Mouse (Mus musculus): Measurements from ENCODE around the gene Ccdc136. TPM values are rescaled to one million over a fixed set of nuclear protein-coding genes. Genes with fewer than 3 reads are reported as not detected.
A peak's percentile ranks its signal among the peaks of the same experiment; 100 is the strongest.

Ccdc136 gene
- polyA plus RNA-seq, 1 experiment from 2014 or later, result 30.3 TPM

GRCm38 (mm10) chr6:29473941-29474691 lies 78.0 kb downstream of the Ccdc136 start:
- H3K27me3 ChIP-seq (ENCODE audit: control insufficient read depth, insufficient read depth, low read length), result no peaks in the 10 kb centered on the region
- peak overlapping the region; percentile 60 for H3K9ac ChIP-seq (ENCODE audit: low read depth, low read length)
- no peak overlapping the region for H3K27ac ChIP-seq (ENCODE audit: low read depth, low read length)
- 3% methylated on average over 33 of the region's 33 CpGs for WGBS
- peak; percentile 96 for ATAC-seq (ENCODE audit: low FRiP score, low TSS enrichment)
- H3K9me3 ChIP-seq (ENCODE audit: control insufficient read depth, low read length), result no peaks in the 10 kb centered on the region
- peaks cover 18% of the 10 kb centered on the region; the same call in 1 of the 2 replicates for H3K36me3 ChIP-seq (ENCODE audit: control insufficient read depth, insufficient read depth, low read length)
- H3K4me1 ChIP-seq (ENCODE audit: control insufficient read depth, insufficient read depth, low read length), result peaks cover 8% of the 10 kb centered on the region
- H3K4me3 ChIP-seq (ENCODE audit: low read length), result peak overlapping the region; percentile 52
- H3K4me2 ChIP-seq (replicated peaks; ENCODE audit: low read depth, low read length), result peak overlapping the region; percentile 84

- Histone ChIP-seq H3K9ac (ENCODE audit: low read depth, low read length) (no peak overlapping the region), H3K9me3 (ENCODE audit: control insufficient read depth, low read length) (no peaks in the 10 kb centered on the region), H3K4me1 (ENCODE audit: control insufficient read depth, insufficient read depth, low read length) (peaks cover 8% of the 10 kb centered on the region), H3K27me3 (ENCODE audit: control insufficient read depth, insufficient read depth, low read length) (no peaks in the 10 kb centered on the region), H3K4me2 (replicated peaks; ENCODE audit: low read depth, low read length) (peak overlapping the region; percentile 84; the same call in 1 of the 2 replicates), H3K27ac (ENCODE audit: low read depth, low read length) (no peak overlapping the region), H3K36me3 (ENCODE audit: control insufficient read depth, insufficient read depth, low read length) (peaks cover 18% of the 10 kb centered on the region; the same call in 1 of the 2 replicates), H3K4me3 (ENCODE audit: low read length) (no peak overlapping the region)
- no peak for ATAC-seq (ENCODE audit: low FRiP score, low TSS enrichment)
- 59% methylated on average over 2 of the region's 2 CpGs for WGBS
Measured at GRCm38 (mm10) chr6:29474736-29475135, 78.6 kb downstream of the Ccdc136 start.

Small RNAs within 50 kb of the gene (microRNA-seq; reads per million reads assigned to microRNA genes)
- gene Gm26220, result not detected
- gene Gm44354, result not detected

Other genes with a start within 250 kb of the Ccdc136 start
- gene Rbm28, start 231.3 kb upstream of the Ccdc136 start, polyA plus RNA-seq (2014; fragmentation: Nextera tagmentation; extraction: Ambion mirVana), result 65.1 and 65.8 TPM in 2 replicates
- 0.96 and 1.4 TPM in 2 replicates for gene Prrt4, start 216.7 kb upstream of the Ccdc136 start, polyA plus RNA-seq (2014; fragmentation: Nextera tagmentation; extraction: Ambion mirVana)
- 26.3 and 41.7 TPM in 2 replicates for gene Impdh1, start 179.9 kb upstream of the Ccdc136 start, polyA plus RNA-seq (2014; fragmentation: Nextera tagmentation; extraction: Ambion mirVana)
- gene Hilpda, start 123.8 kb upstream of the Ccdc136 start, polyA plus RNA-seq (2014; fragmentation: Nextera tagmentation; extraction: Ambion mirVana), result 32.1 and 43.2 TPM in 2 replicates
- 0.27 TPM in 1 of 2 replicates, not detected in the other for gene Fam71f2, start 116.7 kb upstream of the Ccdc136 start, polyA plus RNA-seq (2014; fragmentation: Nextera tagmentation; extraction: Ambion mirVana)
- 0.19 TPM in 1 of 2 replicates, not detected in the other for gene Fam71f1, start 77.2 kb upstream of the Ccdc136 start, polyA plus RNA-seq (2014; fragmentation: Nextera tagmentation; extraction: Ambion mirVana)
- 195 and 382 TPM in 2 replicates for gene Calu, start 48.2 kb upstream of the Ccdc136 start, polyA plus RNA-seq (2014; fragmentation: Nextera tagmentation; extraction: Ambion mirVana)
- gene Opn1sw, start 7.8 kb upstream of the Ccdc136 start, polyA plus RNA-seq (2014; fragmentation: Nextera tagmentation; extraction: Ambion mirVana), result 0.87 and 0.90 TPM in 2 replicates
- gene Flnc, start 36.9 kb downstream of the Ccdc136 start, polyA plus RNA-seq (2014; fragmentation: Nextera tagmentation; extraction: Ambion mirVana), result 5.5 and 8.3 TPM in 2 replicates
- gene Atp6v1f, start 71.4 kb downstream of the Ccdc136 start, polyA plus RNA-seq (2014; fragmentation: Nextera tagmentation; extraction: Ambion mirVana), result 248 and 309 TPM in 2 replicates
- 0.49 TPM in 1 of 2 replicates, not detected in the other for gene Atp6v1fnb, start 75.1 kb downstream of the Ccdc136 start, polyA plus RNA-seq (2014; fragmentation: Nextera tagmentation; extraction: Ambion mirVana)
- gene Kcp, start 111.6 kb downstream of the Ccdc136 start, polyA plus RNA-seq (2014; fragmentation: Nextera tagmentation; extraction: Ambion mirVana), result 30.0 and 32.8 TPM in 2 replicates
- gene Irf5, start 130.3 kb downstream of the Ccdc136 start, polyA plus RNA-seq (2014; fragmentation: Nextera tagmentation; extraction: Ambion mirVana), result 4.5 and 5.0 TPM in 2 replicates
- gene Tnpo3, start 213.6 kb downstream of the Ccdc136 start, polyA plus RNA-seq (2014; fragmentation: Nextera tagmentation; extraction: Ambion mirVana), result 58.8 and 104 TPM in 2 replicates

Data from kidney, embryonic 14.5 days (tissue).